Mouse (Mus musculus): ENCODE measurements around the gene Evc.

Evc gene

GRCm38 (mm10) chr5:37310026-37310425, 26.7 kb downstream of the Evc start:
- no peak for DNase-seq (ENCODE audit: low read depth, low spot score)

- peak; percentile 66 for DNase-seq (ENCODE audit: low read depth, low spot score)
These were observed 38.3 kb downstream of the Evc start for GRCm38 (mm10) chr5:37298370-37298769.

- DNase-seq (ENCODE audit: low read depth, low spot score) = no peak
These were observed 40.0 kb downstream of the Evc start for GRCm38 (mm10) chr5:37296717-37297116.

- DNase-seq (ENCODE audit: low read depth, low spot score) = no peak
These were observed 45.7 kb downstream of the Evc start for GRCm38 (mm10) chr5:37290983-37291382.

- DNase-seq (ENCODE audit: low read depth, low spot score) = peak; percentile 71
These were observed 47.5 kb downstream of the Evc start for GRCm38 (mm10) chr5:37289236-37289635.

- DNase-seq (ENCODE audit: low read depth, low spot score) = peak; percentile 82
These were observed 48.3 kb downstream of the Evc start for GRCm38 (mm10) chr5:37288374-37288773.

- DNase-seq (ENCODE audit: low read depth, low spot score) = no peak
These were observed 55.7 kb downstream of the Evc start for GRCm38 (mm10) chr5:37281021-37281420.

- peak; percentile 73 for DNase-seq (ENCODE audit: low read depth, low spot score)
These were observed 72.9 kb downstream of the Evc start for GRCm38 (mm10) chr5:37263816-37264215.

- no peak for DNase-seq (ENCODE audit: low read depth, low spot score)
These were observed 75.0 kb downstream of the Evc start for GRCm38 (mm10) chr5:37261734-37262133.

- peak; percentile 56 for DNase-seq (ENCODE audit: low read depth, low spot score)
These were observed 79.5 kb downstream of the Evc start for GRCm38 (mm10) chr5:37257243-37257642.

GRCm38 (mm10) chr5:37256823-37257222, 79.9 kb downstream of the Evc start:
- no peak for DNase-seq (ENCODE audit: low read depth, low spot score)

GRCm38 (mm10) chr5:37254523-37254922, 82.2 kb downstream of the Evc start:
- DNase-seq (ENCODE audit: low read depth, low spot score) = no peak

- DNase-seq (ENCODE audit: low read depth, low spot score) = no peak
These were observed 84.4 kb downstream of the Evc start for GRCm38 (mm10) chr5:37252101-37252804.

- DNase-seq (ENCODE audit: low read depth, low spot score) = no peak
These were observed 85.1 kb downstream of the Evc start for GRCm38 (mm10) chr5:37251596-37251995.

GRCm38 (mm10) chr5:37248870-37249269, 87.8 kb downstream of the Evc start:
- DNase-seq (ENCODE audit: low read depth, low spot score) = no peak

- DNase-seq (ENCODE audit: low read depth, low spot score) = no peak
These were observed 89.2 kb downstream of the Evc start for GRCm38 (mm10) chr5:37247456-37247855.

GRCm38 (mm10) chr5:37246138-37246910, 90.4 kb downstream of the Evc start:
- no peak for DNase-seq (ENCODE audit: low read depth, low spot score)

GRCm38 (mm10) chr5:37245651-37246050, 91.0 kb downstream of the Evc start:
- no peak for DNase-seq (ENCODE audit: low read depth, low spot score)

- DNase-seq (ENCODE audit: low read depth, low spot score) = no peak
These were observed 91.9 kb downstream of the Evc start for GRCm38 (mm10) chr5:37244666-37245242.

- no peak for DNase-seq (ENCODE audit: low read depth, low spot score)
These were observed 92.5 kb downstream of the Evc start for GRCm38 (mm10) chr5:37244161-37244560.

- peak; percentile 59 for DNase-seq (ENCODE audit: low read depth, low spot score)
These were observed 93.4 kb downstream of the Evc start for GRCm38 (mm10) chr5:37243169-37243886.

Data from 3T3-L1 (cell line).